Mouse (Mus musculus) frontal cortex, postnatal 36 days (tissue): ENCODE results near the gene Shb.

Source experiments
- DNase-seq, 2 experiments: peaks; one replicate each; pipeline ENCODE4 v3.0.0; 2022; ENCODE audit warnings: low spot score in 2 of 2

Gene Shb

DNA sequence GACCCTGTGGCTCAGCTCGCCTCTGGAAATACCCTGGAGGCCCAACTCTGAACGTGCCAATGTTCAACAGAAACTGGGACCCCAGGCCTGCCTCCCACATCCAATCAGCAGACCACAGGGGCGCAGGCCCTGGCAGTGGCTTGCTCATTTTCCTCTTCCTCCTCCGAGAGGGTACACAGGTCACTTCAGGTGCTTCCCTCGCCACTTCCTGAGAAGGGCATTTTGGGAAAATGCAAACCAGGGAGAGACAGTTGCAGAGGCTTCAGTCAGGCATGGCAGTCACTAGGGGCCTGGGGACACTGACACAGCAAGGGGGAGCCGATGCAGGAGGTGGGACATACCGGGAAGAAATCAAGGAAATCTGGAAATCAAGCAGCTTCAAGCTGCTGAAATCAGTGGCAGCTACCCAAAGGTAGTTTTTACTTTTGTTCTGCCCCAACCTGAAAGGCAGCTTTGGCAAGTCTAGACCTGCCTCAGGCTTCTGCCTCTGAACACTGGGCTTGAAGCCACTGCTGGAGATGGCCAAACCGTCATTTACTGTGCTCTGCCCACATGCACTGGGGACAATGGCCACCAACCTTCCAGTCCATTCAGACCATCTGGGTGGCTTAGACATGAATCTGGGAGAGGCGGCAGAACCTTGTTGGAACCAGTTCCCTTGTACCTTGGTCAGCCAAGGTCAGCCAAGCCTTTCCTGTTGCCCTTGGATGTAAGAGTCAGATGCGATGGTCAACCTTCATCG lies 110.6 kb downstream of the Shb start:
- DNase-seq = no peak

DNA sequence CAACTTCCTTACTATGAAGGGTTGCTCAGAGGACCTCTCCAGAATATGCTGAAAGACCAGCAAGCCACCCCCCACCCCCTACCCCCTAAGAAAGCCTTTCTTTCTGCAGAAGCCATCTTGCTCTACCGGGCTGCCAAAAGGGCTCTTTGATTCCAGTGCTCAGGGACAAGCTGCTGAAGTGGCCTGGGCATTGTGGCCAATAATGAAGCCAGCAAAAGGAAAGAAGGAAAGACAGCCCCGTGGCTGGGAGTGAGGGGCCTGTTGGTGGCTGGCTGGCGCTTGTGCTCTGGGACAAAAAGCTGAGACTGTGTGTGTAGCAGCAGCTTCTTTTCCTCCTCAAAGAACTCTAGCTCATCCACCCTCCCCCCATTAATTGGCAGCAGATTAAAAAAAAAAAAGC lies 111.5 kb downstream of the Shb start:
- no peak for DNase-seq

DNA sequence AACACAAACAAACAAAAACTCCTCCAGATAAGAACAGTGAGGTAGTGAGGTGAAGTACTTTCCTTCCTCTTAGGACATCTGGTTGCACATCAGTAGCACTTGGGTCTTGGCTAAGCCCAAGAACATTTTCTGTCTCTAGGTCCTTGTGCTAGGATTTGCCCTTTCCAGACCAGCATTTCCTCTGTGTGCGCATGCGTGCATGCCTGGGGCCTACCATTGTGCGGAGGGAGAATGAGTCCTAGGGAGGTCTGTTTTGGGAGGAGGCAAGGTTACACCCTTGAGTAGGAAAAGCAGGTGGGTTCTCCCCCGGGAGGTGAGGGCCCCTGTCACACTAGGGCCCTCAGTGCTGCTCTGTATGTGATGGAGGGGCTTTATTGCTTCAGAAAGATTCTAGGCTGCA lies 113.2 kb downstream of the Shb start:
- DNase-seq = no peak

DNA sequence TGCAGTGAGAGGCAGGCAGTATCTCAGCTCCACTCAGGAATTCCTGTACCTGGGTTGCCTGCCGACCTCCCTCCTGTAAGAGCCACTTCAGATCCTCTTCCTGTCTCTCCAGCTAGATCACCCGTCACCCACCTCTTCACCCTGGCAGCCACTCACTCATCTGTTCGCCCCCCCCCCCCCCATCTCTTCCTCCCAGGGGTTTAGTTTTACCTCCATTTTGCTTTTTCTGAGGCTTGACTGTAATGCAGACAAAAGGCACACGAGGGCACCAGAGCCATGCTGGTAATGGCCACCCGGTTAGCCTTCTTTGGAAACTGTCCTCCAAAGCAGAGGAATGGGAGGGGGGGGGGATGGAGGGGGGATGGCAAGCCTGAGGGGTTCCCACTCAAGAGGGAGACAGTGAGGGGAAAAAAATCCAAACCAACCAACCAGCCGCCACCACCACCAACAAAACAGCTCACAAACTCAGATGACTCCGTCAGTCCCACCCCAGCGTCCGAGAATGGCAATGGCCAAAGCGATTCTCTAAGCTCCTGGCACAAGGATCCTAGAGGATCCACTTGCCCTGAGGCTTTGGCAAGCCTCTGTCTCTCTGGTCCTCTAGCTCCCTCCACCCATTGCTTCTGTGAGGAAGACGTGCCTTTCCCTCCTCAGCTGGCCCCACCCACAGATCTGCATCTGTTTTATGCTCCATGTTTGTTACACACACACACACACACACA lies 113.9 kb downstream of the Shb start:
- DNase-seq = peak; percentile 44 to 68

DNA sequence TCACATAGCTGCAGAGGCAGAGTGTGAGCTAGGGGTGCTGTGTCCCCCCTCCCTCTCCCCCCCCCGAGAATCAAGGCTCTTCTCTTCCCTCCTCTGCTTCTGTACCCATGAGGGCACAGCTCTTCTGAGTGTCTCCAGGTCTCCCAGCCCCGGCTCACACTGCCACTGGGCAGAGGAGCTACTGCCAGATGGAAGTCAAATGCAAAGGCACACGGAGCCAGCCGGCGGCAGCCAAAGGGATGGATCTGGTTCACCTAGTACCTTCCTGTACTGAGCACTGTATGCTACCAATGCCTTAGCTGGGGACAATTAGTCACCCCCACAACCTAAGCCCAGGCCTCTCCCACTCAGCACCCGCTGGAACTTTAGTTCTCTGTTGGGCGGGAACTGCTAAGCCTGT lies 116.0 kb downstream of the Shb start:
- no peak for DNase-seq

DNA sequence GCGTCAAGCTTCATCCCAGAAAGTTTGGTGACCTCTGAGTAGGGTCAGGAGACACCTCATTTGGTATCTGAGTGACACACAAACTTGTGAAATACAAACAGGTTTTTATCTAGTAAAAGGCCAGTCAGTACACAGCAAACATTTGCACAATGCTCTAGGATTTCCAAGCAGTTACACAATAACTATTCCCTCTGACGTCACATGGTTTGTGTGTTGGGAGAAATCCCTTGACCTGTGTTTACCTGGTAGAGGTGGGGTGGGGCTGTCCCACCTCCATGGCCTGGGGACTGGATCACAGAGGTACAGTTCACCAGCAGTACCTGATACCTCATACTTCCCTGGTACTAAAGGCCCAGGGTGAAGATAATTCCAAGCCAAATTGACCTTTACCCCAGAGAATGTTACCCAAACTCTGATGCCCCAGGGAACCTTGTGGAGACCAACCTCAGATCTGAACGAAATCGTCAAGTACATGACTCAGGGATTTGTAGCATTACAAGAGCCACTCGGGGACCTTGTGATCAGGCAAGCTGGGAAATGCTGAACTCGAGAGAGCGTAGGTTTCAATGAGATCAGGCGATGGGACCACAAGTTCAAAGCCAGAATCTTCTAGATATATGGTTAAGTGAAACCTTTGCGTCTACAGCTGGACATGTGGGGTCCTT lies 118.5 kb downstream of the Shb start:
- no peak for DNase-seq

DNA sequence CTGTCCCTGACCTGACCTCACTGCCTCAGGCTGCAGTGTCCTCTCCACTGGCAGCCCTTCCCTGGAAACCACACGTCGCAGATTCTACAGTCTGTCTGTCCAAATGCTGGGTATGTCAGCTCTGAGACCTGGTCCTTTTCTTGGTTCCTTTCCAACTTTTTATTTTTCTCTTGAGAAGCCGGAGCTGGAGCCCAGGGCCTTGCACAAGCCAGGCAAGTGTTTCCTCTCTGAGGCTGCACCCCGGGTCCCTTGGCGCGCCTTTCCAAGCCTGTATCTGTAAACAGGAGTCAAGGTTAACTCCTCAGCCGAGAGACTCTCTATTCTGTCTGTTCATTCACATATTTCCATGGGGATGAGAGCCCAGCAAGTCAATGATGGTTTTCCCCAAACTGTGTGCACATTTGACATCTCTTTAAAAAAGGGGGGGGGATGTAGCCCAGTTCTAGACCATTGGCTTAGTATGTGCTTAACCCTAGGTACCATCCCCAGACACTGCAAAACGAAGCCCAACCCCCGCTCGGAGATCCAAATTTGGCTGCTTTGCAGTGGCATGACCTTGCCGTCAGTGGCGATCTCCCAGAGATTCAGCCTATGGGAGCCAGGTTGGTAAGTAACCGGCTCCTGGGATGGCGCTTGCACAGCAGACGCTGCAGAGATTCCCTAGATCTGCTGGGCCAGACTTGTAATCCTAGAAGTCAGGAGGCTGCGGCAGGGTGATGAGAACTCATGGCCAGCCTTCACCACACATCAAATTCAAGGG lies 119.7 kb downstream of the Shb start:
- DNase-seq = no peak

DNA sequence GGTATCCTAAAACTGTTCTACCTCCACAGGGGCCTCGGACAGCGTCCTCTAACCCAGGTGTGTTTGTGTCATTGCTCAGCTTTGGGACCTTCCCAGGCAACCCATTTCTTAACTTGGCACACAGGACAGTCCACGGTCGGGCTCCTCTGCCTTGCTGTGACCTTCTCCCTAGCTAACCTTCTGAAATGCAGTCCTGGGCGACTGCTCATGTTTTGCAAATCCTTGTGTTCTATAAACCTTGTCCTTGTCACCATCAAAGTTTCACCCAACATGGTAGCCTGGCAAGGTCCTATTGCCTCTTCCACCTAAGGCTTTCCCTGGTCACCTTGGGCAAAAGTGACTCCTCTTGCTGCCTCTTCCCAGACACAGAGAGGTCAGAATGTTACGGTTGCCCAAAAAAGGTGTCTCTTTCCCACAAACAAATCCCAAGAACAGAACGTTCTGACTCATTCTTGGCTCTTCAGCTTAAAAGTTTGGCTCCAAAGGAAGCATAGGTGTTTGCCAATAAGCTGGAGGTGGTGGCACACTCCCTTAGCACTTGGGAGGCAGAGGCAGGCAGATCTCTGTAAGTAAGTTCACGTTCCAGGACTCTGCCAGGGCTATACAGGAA lies 121.0 kb downstream of the Shb start:
- no peak for DNase-seq

DNA sequence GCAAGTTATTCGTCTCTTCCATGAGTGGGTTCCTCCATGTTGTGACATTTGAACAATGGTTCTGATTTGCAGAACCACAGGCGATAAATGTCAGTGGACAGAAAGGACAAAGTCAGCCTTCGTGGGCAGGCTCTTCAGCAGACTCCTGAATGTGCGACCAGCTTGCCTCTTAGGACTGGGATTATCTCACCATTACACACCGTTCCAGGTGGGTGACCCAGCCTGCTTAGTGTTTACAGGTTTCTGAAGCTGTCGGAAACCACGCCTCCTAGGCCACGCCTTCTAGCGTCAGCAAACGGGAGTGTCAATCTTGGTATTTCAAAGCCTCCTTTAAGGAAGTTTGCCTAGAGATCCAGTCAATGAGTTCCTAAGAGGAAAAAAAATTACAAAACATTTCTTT lies 123.0 kb downstream of the Shb start:
- peak; percentile 25 to 41 for DNase-seq

DNA sequence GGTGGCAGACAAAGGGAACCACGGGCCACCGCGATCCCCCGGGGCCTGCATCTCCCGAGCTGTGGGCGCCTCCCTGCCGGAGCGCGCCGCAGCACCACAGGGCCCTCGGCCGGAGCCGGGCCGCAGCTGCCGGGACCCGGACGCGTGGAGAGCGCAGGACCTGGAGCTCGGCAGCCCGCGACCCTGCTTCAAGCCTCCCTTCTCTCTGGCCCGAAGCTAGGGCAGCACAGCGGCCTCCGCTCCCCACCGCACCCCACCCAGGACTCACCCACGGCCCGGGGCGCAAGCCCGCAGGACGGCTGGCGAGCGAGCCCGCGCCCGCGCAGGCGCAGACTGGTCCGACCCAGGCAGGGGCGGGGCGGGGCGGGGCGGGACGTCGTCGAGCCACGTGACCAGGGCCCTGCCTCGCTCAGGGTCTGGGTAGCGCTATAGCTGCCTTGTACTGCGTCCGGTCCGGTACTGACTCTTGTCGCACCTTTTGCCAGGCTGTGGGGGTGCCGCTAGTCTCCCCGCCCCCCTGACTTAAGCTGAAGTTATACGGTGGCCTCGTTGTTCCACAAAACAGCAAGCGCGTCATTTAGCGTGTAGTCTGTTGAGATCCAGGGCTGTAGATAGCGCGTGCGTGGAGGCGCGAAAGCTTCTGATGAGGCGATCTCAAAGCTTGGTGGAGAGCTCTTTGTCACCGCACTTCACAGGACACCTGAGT lies 123.7 kb downstream of the Shb start, which contains the start of gene Slc25a51:
Gene Slc25a51, minus strand, starts transcription at position 340 of the 706 bp plus-strand sequence.
- peak; percentile 76 to 87 for DNase-seq

DNA sequence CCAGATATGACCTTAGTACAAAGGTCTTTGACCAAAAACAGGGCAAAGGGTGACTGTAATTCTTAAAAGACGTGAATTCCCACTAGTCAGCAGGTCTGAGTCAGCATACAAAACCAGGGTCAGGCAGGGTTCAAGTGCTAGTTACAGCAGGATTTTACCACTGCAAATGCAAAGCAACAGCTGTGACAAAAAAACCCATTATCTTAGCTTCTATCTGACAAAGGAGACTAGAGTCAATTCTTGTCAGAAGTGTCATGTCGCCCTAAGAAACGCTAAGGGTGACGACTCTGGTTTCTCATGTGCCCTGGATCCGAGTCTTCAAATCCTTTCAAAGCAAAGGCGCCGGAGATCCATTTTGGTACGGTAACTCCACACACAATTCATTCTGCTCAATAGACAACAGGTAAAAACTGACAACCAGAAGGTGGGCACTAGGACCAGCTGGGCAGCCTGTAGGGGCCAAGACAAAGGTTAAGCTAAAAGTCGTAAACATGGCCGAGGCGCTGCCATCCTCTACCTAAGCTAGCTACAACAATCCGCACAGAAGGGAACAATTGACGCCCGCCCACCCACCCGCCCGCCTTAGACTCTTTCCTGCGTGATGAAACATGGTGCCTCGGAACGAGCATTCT lies 124.5 kb downstream of the Shb start:
- peak in 1 of 2 experiments; percentile 10 for DNase-seq

DNA sequence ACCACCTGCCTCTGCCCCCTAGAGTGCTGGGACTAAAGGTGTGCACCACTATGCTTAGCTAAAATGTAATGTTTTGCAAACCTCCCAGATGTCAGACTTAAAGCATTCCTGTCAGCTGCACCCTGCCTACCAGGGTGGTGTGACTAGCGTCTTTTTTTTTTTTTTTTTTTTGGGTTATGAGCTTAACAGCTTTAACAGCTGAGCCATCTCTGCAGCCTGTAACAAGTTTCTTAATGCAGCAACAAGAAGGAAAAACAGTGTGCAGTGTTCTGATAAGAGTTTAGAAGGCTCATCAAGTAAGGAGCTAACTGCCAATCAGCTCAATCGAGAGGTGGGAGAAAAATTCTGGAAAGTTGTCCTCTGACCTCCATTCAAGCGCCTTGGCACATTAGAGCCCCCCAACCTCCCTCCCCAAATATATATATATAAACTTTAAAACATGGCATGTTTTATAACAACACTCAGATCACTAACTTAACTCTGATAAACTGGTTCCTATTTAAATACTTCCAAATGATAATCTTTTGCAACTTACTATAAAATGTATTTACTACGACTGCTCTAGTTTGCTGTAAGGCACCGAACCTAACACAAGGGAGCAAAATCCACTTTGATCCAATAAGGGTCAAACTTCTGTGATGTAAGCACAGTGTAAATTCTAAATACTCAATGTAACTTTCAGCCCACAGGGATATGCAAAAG lies 125.1 kb downstream of the Shb start:
- DNase-seq = no peak

DNA sequence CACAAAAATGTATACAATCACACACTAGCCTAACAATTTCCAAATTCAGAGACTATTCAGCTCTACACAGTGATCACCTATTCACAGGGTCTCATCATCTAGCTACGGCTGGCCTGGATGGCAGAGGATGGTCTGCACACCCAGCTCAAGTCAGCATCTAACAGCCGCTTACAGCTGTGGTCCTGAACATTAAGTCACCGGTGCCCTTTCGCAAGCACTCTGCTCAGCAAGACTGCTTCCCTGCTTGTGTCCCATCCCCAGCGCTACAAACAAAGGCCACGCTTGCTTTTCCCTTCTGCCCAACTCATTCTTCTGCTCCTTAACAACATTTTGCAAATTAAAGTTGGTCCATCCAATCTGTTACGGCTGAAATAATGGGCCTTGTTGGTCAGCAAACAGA lies 125.9 kb downstream of the Shb start:
- DNase-seq = no peak

DNA sequence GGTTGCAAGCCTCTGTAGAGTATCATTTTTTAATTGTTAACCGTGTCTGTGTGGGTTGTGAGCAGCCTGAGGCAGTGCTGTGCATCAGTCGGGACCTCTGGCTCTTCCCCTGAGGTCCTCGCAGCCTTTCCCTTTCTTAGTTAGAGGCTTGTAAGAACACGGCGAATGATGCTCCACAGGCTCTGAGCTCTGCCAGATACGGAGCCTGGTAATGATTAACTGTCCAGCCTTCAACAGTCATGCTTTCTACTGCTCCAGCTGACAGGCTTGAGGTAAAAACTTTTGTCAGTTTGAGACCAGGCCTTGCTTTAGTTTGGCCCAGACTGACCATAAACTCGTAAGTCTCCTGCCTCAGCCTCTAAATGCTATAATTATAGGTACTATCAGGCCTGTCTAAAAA lies 127.0 kb downstream of the Shb start:
- DNase-seq = no peak

DNA sequence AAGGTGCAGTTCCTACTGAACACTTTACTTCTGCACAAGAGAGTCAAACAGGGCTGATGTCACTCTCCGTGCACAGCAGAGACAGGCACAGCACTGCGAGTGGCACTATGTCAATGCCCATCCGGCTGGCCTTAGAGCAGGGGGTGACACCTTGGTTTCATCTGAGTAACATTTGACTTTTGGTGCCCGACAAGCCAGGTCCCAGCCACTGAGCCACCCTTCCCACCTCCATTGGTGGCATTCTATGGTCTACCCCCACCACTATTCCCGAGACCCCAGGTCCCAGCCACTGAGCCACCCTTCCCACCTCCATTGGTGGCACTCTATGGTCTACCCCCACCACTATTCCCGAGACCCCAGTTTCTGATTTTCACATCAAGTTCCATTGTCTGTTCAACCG lies 128.2 kb downstream of the Shb start:
- DNase-seq = no peak

DNA sequence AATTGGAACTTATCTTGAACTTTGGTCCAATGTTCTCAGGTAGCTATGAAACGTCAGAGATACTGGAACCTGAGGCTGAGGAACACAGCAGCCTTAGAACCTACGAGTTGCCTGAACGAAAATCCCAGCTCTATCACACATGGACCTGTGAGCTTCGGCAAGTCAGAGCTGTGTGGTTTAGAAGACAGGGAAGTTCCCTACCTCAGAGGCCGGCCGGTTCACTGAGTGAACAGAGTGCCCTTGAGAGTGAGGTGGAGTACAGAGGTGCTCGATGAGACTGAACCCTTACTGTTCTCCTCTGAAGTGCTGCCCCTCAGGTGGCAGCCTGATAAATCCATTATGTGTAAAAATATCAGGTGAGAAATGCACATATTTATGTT lies 128.8 kb downstream of the Shb start:
- no peak for DNase-seq

DNA sequence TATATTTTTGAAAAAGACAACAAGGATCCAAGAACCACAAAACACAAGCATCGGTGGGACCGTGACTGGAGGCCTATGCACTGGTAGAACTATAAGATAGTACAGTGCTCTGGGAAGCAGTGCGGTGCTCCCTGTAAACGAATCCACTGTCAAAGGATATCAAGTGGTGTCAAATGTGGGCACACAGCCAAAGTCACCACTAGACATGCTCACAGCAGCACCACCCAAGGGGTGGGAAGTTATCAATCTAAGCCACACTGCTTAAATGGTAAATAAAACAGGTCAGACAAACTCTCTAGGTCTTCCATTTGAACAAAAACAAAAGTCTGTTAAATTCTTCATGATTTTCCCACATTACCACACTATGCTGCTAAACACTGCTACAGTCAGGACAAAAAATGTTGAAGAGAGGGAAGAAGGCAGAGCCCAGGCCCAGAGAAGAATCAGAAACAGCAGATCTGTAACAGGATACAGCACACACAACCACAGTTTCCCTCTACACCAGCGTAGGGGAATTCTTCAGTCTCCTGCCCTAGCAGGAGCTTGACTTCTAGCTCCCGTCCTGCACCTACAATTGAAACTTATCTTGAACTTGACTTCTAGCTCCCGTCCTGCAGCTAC lies 129.3 kb downstream of the Shb start:
- DNase-seq = no peak

DNA sequence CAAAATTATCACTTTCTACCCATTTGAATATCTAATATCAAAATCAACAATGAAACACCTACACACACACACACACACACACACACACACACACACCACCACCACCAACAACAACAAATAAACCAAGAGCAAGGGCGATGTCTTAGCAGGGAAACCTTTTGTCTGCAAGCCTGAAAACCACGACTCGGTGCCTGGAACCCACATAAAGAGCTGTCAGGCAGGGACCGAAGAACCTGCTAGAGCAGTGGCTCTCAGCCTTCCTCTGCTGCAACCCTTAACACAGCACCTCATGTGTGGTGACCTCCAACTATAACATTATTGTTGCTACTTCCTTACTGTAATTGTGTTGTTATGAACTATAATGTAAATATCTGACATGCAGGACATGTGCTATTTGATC lies 130.0 kb downstream of the Shb start:
- DNase-seq = no peak

DNA sequence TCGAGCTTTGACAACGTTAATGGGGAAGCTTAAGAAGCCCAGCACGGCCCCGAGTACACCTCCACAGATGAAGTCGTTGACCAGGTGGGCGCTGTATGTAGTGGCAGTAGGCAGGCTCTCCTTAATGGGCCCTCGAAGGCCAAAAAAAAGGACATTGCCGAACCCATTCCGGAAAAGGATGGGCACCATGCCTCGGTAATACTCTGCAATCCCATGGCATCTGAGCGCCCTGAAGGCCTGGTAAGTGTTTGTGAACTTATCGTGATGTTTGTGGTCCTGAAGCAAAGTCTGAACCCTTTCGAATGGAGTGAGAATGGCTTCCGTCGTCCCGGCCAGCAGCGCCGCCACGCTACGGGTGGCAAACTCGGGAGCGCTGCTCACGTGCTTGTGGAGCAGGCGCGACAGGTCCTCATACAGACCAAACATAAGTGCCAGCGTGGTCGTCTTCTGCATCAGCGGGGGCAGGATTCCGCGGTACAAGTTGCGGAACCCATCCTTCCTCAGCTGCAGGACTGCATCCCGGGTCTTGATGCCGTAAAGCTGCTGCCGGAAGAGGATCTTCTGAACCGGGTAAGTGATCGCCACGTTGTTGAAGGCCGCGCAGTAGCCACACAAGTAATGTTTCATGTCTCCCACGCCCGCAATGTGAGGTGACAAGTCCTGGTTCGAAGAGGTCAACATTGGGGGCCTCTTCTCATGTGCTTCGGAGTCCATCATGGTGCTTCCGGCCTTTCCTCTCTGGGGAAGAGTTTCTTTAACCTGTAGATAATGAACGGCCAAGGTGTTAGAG lies 132.7 kb downstream of the Shb start:
- no peak for DNase-seq
